Mouse (Mus musculus) kidney, adult 9 months (tissue): Measurements from ENCODE around the gene Acot1.
"Not testable (repeated sequence)": the region's sequence is repeated elsewhere in the genome, so short reads cannot be mapped to it uniquely, and the experiment has no call there.

Source experiments
- DNase-seq: peaks from one replicate; pipeline ENCODE4 v3.0.0; 2022

Acot1 gene

GRCm38 (mm10) chr12:84022266-84022665 is 13.0 kb downstream of the Acot1 start:
- DNase-seq = not testable (repeated sequence)

GRCm38 (mm10) chr12:84023052-84023745 is 13.9 kb downstream of the Acot1 start:
- peak; percentile 54 for DNase-seq

GRCm38 (mm10) chr12:84025888-84026287 is 16.6 kb downstream of the Acot1 start:
- DNase-seq = no peak

GRCm38 (mm10) chr12:84028328-84028727 is 19.0 kb downstream of the Acot1 start:
- DNase-seq = not testable (repeated sequence)

- not testable (repeated sequence) for DNase-seq
Measured at GRCm38 (mm10) chr12:84029043-84029442, 19.8 kb downstream of the Acot1 start.

- DNase-seq = peak; percentile 88
Measured at GRCm38 (mm10) chr12:84030659-84031332, 21.5 kb downstream of the Acot1 start.

- DNase-seq = peak; percentile 53
Measured at GRCm38 (mm10) chr12:84032854-84033253, 23.6 kb downstream of the Acot1 start.

GRCm38 (mm10) chr12:84033302-84033701 is 24.0 kb downstream of the Acot1 start:
- peak; percentile 60 for DNase-seq

- no peak for DNase-seq
Measured at GRCm38 (mm10) chr12:84034108-84034507, 24.8 kb downstream of the Acot1 start.

- DNase-seq = peak; percentile 93
Measured at GRCm38 (mm10) chr12:84038241-84038640, 29.0 kb downstream of the Acot1 start, which contains the start of gene Acot4. Gene Acot4, plus strand, starts transcription at chr12:84038379.

GRCm38 (mm10) chr12:84038691-84039111 is 29.4 kb downstream of the Acot1 start, which contains the start of gene Gm49366:
Gene Gm49366, plus strand, starts transcription at chr12:84038935.
- peak; percentile 87 for DNase-seq

- peak; percentile 93 for DNase-seq
Measured at GRCm38 (mm10) chr12:84042248-84042647, 33.0 kb downstream of the Acot1 start.

GRCm38 (mm10) chr12:84044045-84044444 is 34.8 kb downstream of the Acot1 start:
- DNase-seq = peak; percentile 70

- no peak for DNase-seq
Measured at GRCm38 (mm10) chr12:84046906-84047305, 37.6 kb downstream of the Acot1 start.

- DNase-seq = peak; percentile 92
Measured at GRCm38 (mm10) chr12:84050744-84051143, 41.5 kb downstream of the Acot1 start.

GRCm38 (mm10) chr12:84051937-84052474 is 42.7 kb downstream of the Acot1 start, which contains the start of gene Acot3:
Gene Acot3, plus strand, starts transcription at chr12:84052144.
- DNase-seq = no peak

- peak; percentile 53 for DNase-seq
Measured at GRCm38 (mm10) chr12:84052609-84053008, 43.3 kb downstream of the Acot1 start.

- DNase-seq = no peak
Measured at GRCm38 (mm10) chr12:84053173-84053572, 43.9 kb downstream of the Acot1 start.

- peak; percentile 73 for DNase-seq
Measured at GRCm38 (mm10) chr12:84053679-84054391, 44.5 kb downstream of the Acot1 start.

GRCm38 (mm10) chr12:84060946-84061345 is 51.7 kb downstream of the Acot1 start:
- DNase-seq = peak; percentile 65

- DNase-seq = no peak
Measured at GRCm38 (mm10) chr12:84062336-84062735, 53.0 kb downstream of the Acot1 start.

GRCm38 (mm10) chr12:84063228-84063627 is 53.9 kb downstream of the Acot1 start:
- peak; percentile 45 for DNase-seq

GRCm38 (mm10) chr12:84063833-84064232 is 54.5 kb downstream of the Acot1 start:
- DNase-seq = no peak
